Mouse (Mus musculus) splenic B cell, adult 2 months (primary cell): ENCODE data around the gene Cnga1.
A peak's percentile ranks its signal among the peaks of the same experiment; 100 is the strongest.

ENCODE experiments used
- DNase-seq: peaks from one replicate; pipeline ENCODE4 v3.0.0-alpha.2; 2011; ENCODE audit warnings: low read depth, low spot score
- H3K27me3 ChIP-seq: 2 replicates; pipeline ENCODE4 v1.6.1; 2012; ENCODE audit warnings: mild to moderate bottlenecking, low read length, moderate library complexity, mixed read lengths; ENCODE audit not compliant: control insufficient read depth, poor library complexity, insufficient read depth, severe bottlenecking
- H3K36me3 ChIP-seq: 2 replicates; pipeline ENCODE4 v1.6.1; 2012; ENCODE audit warnings: mild to moderate bottlenecking, low read length, moderate library complexity, mixed read lengths; ENCODE audit not compliant: control insufficient read depth, poor library complexity, insufficient read depth, severe bottlenecking

The Cnga1 gene

DNA sequence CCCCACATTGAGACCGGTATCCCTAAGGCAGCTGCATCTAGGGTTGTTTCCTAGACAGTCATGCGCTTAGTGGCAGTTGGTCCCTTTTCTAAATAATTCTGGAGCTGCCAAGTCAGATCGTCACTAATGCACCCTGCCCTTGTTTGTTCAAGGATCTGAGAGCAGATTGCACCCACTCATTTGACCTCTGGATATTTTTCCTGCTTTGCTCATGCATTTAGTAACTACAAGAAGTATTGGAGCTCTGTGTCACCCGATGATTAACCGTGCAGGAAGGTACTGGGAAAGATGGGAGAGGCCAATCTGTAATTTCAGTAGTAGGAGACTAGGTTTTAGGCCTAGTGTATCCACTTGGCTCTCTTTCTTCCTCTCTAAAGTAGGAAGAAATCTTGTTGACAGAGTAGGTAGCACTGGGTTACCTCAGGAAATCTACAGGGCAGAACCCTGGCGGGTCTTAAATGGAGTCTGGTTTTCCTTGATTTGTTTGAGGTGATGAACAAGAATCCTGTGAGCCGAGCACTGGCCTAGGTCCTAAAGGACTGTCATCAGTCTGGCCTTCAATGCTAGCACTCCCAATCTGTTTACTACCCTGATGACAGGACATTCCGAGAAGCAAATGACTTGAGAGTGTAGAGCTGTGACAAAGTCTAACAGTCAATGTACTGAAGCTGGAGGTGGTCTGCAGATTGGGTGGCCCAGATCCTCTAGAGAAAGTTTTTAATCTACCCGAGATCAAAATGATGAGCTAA lies 5.1 kb upstream of the Cnga1 start:
- Histone ChIP-seq H3K36me3 (no peaks in the 10 kb centered on the region), H3K27me3 (no peaks in the 10 kb centered on the region)
- no peak for DNase-seq

DNA sequence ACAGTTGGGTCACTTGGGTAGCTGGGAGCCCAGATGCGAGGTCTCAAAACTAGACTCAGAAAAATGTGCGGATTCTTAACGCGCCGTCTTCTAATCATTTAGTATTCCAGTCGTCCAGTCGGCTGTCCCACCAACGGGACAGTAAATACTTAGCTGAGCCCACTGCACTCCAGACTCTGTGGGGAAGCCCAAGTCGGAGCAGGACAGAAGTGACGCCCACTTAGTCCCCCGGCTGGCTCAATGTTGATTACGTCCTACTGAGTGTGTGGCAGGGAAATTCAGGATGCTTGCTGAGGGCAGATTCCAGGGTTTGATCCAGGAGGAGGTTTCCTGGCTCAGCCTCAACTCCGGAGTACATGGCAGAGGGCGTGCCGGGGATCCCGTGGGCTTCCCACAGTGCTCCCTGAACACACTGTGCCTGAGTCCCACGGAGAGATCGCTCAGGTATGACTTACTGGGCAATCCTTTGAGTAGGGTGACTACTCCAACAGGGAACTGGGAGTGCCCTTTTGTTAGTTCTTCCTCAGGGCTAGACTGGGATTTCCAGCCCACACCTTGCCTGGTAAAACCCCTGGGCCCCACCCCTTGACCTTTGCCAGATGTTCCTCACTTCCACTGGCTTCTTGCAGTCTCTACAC lies 4.0 kb upstream of the Cnga1 start:
- Histone ChIP-seq H3K27me3 (no peaks in the 10 kb centered on the region), H3K36me3 (no peaks in the 10 kb centered on the region)
- DNase-seq, result no peak

DNA sequence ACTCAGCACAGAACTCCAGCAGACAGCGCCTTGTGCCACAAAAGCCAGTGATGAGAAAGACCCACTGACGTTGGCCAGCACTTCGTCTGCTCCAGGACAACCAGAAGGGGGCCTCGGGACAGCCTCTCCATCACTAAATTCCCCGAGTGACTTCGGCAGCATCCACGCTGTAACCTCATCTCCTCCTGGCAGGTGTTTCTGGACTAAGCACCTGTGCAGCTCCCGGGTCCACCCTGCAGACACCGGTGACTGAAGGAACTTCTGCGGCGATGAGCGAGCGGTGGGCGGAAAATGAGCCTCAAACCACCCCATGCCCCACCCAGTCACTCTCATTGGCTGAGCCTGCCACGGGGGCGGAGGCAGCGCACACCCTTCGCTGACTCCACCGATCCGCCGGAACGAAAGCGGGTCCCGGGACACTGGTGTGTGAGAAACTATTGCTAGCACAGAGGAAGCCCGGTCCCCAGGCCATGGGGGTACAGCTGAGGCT lies 3.4 kb upstream of the Cnga1 start, which contains the start of gene Nipal1:
TSS of gene Nipal1 (plus strand) at position 378 of the 490 bp plus-strand sequence.
- DNase-seq, result peak; percentile 78
- Histone ChIP-seq H3K27me3 (no peaks in the 10 kb centered on the region), H3K36me3 (no peaks in the 10 kb centered on the region)

DNA sequence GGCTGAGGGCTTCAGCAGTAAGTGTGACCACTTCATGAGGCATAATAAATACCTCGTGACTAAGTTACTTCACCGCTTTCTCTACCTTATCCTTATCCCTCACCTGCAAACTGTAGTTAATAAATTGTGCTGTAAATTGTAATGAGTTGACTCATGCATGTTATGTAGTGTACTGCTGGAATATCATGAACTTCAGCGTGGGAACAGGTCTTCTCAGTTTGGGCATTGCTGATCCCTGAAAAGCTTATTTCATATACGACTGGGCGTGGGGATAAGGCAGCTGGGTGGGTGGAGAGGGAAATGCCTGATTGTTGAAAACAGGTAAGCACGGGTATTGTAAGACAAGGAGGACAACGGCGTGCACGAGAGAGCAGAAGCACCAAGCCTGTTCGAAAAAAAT lies 2.9 kb upstream of the Cnga1 start:
- no peaks in the 10 kb centered on the region for H3K27me3 ChIP-seq
- H3K36me3 ChIP-seq, result no peaks in the 10 kb centered on the region
- DNase-seq, result no peak

DNA sequence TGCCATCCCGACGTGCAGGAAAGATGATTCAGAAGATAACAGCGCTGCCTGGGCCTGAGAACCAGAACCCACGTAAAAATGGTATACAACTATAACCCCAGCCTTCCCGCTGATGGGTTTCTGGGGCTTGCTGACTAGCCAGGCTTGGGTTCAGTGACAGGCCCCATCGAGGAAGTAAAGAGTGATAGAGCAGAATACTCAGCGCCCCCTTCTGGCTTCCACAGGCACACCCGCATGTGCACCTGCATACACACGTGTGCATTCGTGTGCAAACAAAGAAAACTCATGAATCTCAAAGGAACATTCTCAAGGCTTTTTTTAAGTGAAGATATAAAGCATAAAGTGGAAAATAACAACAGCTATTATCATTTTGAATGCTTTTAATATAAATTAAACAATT lies 2.1 kb upstream of the Cnga1 start:
- Histone ChIP-seq H3K27me3 (no peaks in the 10 kb centered on the region), H3K36me3 (no peaks in the 10 kb centered on the region)
- peak; percentile 54 for DNase-seq

DNA sequence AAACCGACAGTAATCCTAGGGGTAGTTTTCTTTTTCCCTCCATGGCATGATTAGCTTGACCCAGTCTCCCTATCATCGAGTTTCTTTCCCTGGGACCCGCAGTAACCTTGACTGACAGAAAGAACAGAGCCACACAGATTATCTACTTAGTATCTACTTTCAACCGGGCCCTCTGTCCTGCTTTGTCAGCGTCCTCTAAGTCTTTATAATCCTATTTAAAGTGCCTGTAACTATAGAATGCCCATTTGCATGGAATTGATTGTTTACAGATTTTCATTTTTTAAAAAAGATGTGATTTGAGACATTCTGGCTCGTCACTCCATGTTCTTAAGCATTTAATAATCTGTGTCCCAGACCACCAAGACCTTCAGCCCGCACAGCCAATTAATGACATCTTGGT lies 420 bp downstream of the Cnga1 start:
- H3K27me3 ChIP-seq, result no peaks in the 10 kb centered on the region
- no peaks in the 10 kb centered on the region for H3K36me3 ChIP-seq
- DNase-seq, result no peak

DNA sequence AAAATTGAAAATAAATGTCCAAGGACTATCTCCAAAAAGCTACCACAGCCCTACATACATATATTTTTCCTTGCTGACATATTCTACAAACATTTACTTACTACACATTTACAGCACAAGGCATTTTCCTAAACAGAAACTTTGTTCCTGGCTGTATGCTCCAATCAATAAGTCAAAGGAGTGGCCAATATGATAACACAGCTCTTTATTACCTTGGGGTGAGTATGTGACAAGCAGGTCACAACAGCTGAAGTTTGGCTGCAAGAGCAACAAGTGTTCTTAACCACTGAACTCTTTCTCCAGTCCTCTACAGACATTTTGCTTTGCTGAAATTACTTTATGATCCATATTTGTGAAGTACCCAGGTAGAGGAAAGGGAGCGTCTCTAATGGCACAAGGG lies 4.0 kb downstream of the Cnga1 start:
- Histone ChIP-seq H3K36me3 (no peaks in the 10 kb centered on the region), H3K27me3 (no peaks in the 10 kb centered on the region)
- no peak for DNase-seq

DNA sequence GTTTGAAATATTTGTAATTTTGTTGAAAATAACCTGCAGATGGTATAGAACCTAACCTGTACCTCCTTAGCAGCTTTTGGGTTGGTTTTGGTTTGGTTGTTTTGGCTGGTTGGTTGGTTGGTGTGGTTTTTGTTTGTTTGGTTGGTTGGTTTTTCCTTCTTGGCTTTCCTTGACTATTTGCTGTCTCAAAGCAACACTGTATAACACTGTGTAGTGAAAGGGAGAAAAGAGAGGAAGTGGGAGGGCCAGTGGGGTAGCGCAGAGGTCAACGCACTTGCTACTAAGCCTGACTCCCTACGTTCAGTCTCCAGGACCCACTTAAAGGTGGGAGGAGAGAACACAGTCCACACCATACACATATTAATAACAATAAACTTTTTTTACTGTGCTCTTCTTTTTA lies 7.5 kb downstream of the Cnga1 start:
- no peaks in the 10 kb centered on the region for H3K36me3 ChIP-seq
- no peak for DNase-seq
- H3K27me3 ChIP-seq, result no peaks in the 10 kb centered on the region

DNA sequence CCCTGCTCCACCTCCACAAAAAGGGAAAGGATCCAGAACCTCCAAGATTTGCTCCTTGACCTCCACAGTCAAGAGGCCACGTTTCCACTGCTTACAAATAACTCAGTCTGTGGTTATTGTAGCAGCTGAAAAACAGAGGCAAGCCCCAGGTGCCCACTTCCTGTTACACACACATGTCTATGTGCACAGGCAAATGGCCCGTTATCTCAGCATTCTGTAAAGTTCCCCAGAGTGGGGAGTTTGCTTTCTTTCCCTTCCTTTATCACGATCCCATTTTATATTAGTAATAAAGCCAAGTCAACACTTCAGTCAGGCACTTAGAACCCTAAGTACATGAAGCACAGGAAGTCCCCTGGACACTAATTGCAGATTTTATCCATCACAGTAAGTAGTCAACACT lies 8.0 kb downstream of the Cnga1 start:
- Histone ChIP-seq H3K36me3 (no peaks in the 10 kb centered on the region), H3K27me3 (no peaks in the 10 kb centered on the region; the same call in 1 of the 2 replicates)
- DNase-seq, result peak; percentile 16

DNA sequence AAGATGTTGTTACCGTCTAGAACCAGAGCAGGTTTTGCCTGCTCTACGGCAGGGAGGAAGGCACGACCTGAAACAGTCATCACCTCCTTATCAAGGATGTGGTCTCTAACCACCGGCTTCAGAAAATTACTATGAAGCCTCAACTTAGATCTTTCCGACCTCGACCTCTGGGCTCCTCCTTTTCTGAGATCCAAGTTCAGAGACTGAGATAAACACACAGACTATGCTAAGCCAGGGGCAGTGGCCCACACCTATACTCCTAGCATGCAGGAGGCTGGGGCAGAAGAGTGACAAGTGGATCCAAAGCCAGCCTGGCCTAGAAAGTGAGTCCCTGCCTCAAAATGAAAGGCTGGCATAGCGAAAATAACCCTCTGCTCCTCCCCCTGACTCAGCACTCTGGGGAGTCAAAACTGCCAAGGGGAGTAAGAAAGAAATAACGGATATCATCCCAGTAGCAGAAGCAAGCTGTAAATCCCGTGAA lies 9.2 kb downstream of the Cnga1 start:
- no peaks in the 10 kb centered on the region for H3K36me3 ChIP-seq
- no peaks in the 10 kb centered on the region; the same call in 1 of the 2 replicates for H3K27me3 ChIP-seq
- DNase-seq, result no peak

DNA sequence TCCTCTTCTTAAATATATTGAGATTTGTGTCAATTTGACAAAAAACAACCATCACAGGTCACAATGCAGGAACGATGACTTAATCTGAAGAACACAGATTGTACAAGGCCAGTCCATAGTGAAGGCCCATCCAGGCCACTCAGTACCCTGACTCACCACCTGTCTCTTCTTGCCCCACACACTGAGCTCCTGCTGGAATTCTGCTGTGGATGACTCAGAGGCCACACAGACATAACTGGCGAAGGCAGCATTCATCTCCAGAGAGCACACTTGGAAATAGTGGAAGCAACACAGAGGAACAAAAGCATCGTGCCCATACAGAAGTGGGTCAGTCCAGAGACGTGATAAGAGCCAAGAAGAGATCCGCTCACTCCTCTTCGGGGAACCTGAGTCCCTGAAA lies 14.0 kb downstream of the Cnga1 start:
- no peaks in the 10 kb centered on the region; the same call in 1 of the 2 replicates for H3K27me3 ChIP-seq
- no peaks in the 10 kb centered on the region for H3K36me3 ChIP-seq
- no peak for DNase-seq

DNA sequence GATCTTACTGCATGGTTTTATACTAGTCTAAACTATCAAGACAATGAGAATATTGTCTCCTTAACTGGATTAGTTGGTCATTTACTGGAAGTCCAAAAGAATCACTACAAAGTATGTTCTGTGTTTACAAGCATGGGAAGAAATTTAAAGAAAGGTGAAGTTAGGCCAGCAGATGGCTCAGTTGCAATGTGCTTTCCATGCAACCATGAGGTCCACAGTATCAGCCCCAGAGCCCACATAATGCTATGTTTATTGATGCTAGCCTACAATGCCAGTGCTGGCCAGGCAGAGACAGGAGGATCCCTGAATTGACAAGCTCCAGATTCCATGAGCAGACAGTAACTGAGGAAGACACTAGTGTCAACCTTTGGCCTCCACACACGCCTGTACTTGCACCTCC lies 23.1 kb downstream of the Cnga1 start:
- no peak for DNase-seq
- no peaks in the 10 kb centered on the region for H3K27me3 ChIP-seq
- no peaks in the 10 kb centered on the region for H3K36me3 ChIP-seq

DNA sequence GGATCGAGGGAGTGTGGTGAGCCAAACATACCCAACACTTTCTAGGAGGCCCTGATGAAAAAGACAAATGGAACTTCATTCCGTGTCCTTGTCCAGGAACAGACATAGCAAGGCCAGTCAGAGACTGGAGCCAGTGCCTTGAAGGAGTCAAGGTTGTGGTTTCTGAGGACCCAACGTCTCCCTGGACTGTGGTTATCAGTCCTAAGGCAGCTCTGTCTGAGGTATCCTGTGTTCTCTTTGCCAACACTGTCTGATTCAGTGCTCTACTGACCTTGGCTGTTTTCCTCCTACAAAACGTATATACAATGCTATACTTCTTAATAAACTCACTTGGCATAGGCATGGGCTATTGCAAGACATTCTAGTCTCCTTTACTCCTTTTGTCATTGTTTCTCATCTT lies 26.7 kb downstream of the Cnga1 start:
- no peak for DNase-seq
- no peaks in the 10 kb centered on the region for H3K36me3 ChIP-seq
- H3K27me3 ChIP-seq, result no peaks in the 10 kb centered on the region

DNA sequence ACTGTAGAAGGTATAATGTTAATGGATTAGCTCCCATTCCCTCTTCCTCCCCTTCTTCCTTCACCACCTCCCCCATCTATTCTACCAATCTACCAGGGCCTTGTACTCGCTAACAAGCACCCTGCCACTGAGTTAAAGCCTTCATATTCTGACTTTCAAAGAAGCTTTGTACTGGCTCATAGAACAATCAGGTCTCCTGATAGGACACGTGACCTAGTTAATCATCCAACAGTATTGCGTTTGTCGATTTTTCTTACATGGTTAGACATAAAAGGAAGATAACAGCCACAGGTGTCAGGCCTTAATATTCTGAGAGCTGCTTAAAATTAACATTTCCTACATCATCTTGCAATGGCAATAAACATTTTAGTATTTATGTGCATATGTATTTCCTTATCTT lies 40.9 kb downstream of the Cnga1 start:
- no peaks in the 10 kb centered on the region for H3K36me3 ChIP-seq
- no peak for DNase-seq
- H3K27me3 ChIP-seq, result no peaks in the 10 kb centered on the region

DNA sequence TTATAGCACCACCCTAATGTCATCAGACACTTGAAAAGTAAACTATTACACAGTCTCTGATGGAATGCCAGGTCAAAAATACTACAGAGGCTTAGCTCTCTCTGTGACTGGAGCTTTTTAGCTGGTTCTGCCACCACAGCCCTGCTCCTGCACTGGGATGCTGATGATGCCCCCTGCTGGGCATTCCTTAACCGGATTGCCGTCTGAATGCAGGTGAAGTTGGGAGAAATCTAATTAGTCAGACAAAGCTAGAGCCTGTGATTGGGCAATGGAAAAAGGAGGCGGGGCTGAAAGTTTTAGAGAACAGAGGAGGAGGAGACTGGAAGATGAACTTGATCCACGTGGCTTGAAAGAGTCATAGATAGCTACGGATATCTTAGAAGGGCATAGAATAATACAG lies 43.1 kb downstream of the Cnga1 start:
- no peaks in the 10 kb centered on the region for H3K36me3 ChIP-seq
- peak; percentile 57 for DNase-seq
- H3K27me3 ChIP-seq, result no peaks in the 10 kb centered on the region
